Mouse (Mus musculus) liver, embryonic 12.5 days (tissue): ENCODE results near the gene Polr3g. TPM values are rescaled to one million over a fixed set of nuclear protein-coding genes. Genes with fewer than 3 reads are reported as not detected.
A peak's percentile ranks its signal among the peaks of the same experiment; 100 is the strongest.
"Not testable (repeated sequence)": the region's sequence is repeated elsewhere in the genome, so short reads cannot be mapped to it uniquely, and the experiment has no call there.

Experiments
- ATAC-seq: fragments of 200-750 bp; cut with Nextera tagmentation; 2 replicates; pipeline ENCODE4 v1.8.0; 2017; ENCODE audit warnings: moderate number of reproducible peaks, mild to moderate bottlenecking, moderate library complexity
- H3K27ac ChIP-seq: fragments of 300-500 bp; sonication (generic); 2 replicates; pipeline ENCODE4 v1.5.1; 2016; ENCODE audit warnings: mild to moderate bottlenecking
- H3K27me3 ChIP-seq: fragments of 300-500 bp; sonication (generic); replicated peaks from 2 replicates; pipeline ENCODE4 v1.6.1; 2016; ENCODE audit warnings: mild to moderate bottlenecking, moderate library complexity
- H3K36me3 ChIP-seq: fragments of 300-500 bp; sonication (generic); 2 replicates; pipeline ENCODE4 v1.6.1; 2016; ENCODE audit warnings: mild to moderate bottlenecking, moderate library complexity
- H3K4me1 ChIP-seq: fragments of 300-500 bp; sonication (generic); 2 replicates; pipeline ENCODE4 v1.6.1; 2016
- H3K4me2 ChIP-seq: fragments of 300-500 bp; sonication (generic); 2 replicates; pipeline ENCODE4 v1.6.1; 2016; ENCODE audit warnings: mild to moderate bottlenecking, moderate library complexity
- H3K4me3 ChIP-seq: fragments of 300-500 bp; sonication (generic); 2 replicates; pipeline ENCODE4 v1.5.1; 2016; ENCODE audit warnings: mild to moderate bottlenecking, moderate library complexity
- H3K9ac ChIP-seq: fragments of 300-500 bp; sonication (generic); 2 replicates; pipeline ENCODE4 v1.6.1; 2016; ENCODE audit warnings: mild to moderate bottlenecking, moderate library complexity
- H3K9me3 ChIP-seq: fragments of 300-500 bp; sonication (generic); replicated peaks from 2 replicates; pipeline ENCODE4 v1.6.1; 2016; ENCODE audit warnings: mild to moderate bottlenecking, moderate library complexity
- WGBS: fragments of 180-500 bp; shearing (Covaris S2); methylation state at CpG from one replicate; pipeline ENCODE4 v1.1.7; 2016; ENCODE audit not compliant: insufficient replicate concordance; 5-methylcytosine and 5-hydroxymethylcytosine counted together
- polyA plus RNA-seq: library from polyadenylated mRNA; unstranded; fragments of >200 nt; fragmentation: Nextera tagmentation; extraction: Ambion mirVana; gene quantifications from 2 replicates; pipeline ENCODE4 v1.2.1, GENCODE M21; 2016

The Polr3g gene
- polyA plus RNA-seq, 1 experiment from 2014 or later = 19.1 TPM

- no peak for ATAC-seq
- Histone ChIP-seq H3K4me1 (peaks cover 7% of the 10 kb centered on the region), H3K9me3 (no peaks in the 10 kb centered on the region), H3K36me3 (peaks cover 61% of the 10 kb centered on the region), H3K9ac (no peak overlapping the region), H3K4me2 (no peak overlapping the region), H3K27ac (no peak overlapping the region), H3K27me3 (no peaks in the 10 kb centered on the region), H3K4me3 (no peak overlapping the region)
- WGBS = 74% methylated on average over 5 of the region's 5 CpGs
Observed at GRCm38 (mm10) chr13:81684258-81684657, 26.6 kb downstream of the Polr3g start.

- H3K27me3 ChIP-seq = no peaks in the 10 kb centered on the region
- no peak overlapping the region for H3K4me2 ChIP-seq
- no peak overlapping the region for H3K9ac ChIP-seq
- no peaks in the 10 kb centered on the region for H3K9me3 ChIP-seq
- H3K4me3 ChIP-seq = no peak overlapping the region
- peaks cover 7% of the 10 kb centered on the region for H3K4me1 ChIP-seq
- H3K36me3 ChIP-seq = peaks cover 62% of the 10 kb centered on the region
- 83% methylated on average over 3 of the region's 3 CpGs for WGBS
- peak; percentile 70 for ATAC-seq
- no peak overlapping the region for H3K27ac ChIP-seq
Observed at GRCm38 (mm10) chr13:81683107-81683506, 27.7 kb downstream of the Polr3g start.

GRCm38 (mm10) chr13:81675333-81675732 is 35.5 kb downstream of the Polr3g start:
- Histone ChIP-seq H3K4me2 (no peak overlapping the region), H3K27ac (no peak overlapping the region), H3K27me3 (no peaks in the 10 kb centered on the region), H3K4me1 (no peaks in the 10 kb centered on the region), H3K4me3 (no peak overlapping the region), H3K9me3 (no peaks in the 10 kb centered on the region), H3K36me3 (peaks cover 71% of the 10 kb centered on the region), H3K9ac (no peak overlapping the region)
- ATAC-seq = no peak
- WGBS = 80% methylated on average over 8 of the region's 8 CpGs

- peaks cover 67% of the 10 kb centered on the region for H3K36me3 ChIP-seq
Observed at GRCm38 (mm10) chr13:81667713-81668112, 43.1 kb downstream of the Polr3g start.

GRCm38 (mm10) chr13:81664331-81664698 is 46.5 kb downstream of the Polr3g start:
- no peak overlapping the region for H3K9ac ChIP-seq
- peaks cover 38% of the 10 kb centered on the region for H3K4me1 ChIP-seq
- 83% methylated on average over 5 of the region's 5 CpGs for WGBS
- no peaks in the 10 kb centered on the region for H3K27me3 ChIP-seq
- 0 out of 2 replicates have a peak overlapping the region, but pooled peaks have one; percentile 28 for H3K27ac ChIP-seq
- H3K4me3 ChIP-seq = no peak overlapping the region
- H3K36me3 ChIP-seq = peaks cover 66% of the 10 kb centered on the region
- ATAC-seq = no peak
- H3K4me2 ChIP-seq = no peak overlapping the region
- H3K9me3 ChIP-seq = no peaks in the 10 kb centered on the region

More at GRCm38 (mm10) chr13:81667713-81668112, 43.1 kb downstream of the Polr3g start:
- Histone ChIP-seq H3K4me2 (no peak overlapping the region), H3K4me3 (no peak overlapping the region), H3K9me3 (no peaks in the 10 kb centered on the region), H3K9ac (no peak overlapping the region), H3K27me3 (no peaks in the 10 kb centered on the region), H3K27ac (no peak overlapping the region), H3K4me1 (peaks cover 19% of the 10 kb centered on the region)
- ATAC-seq = no peak
- 75% methylated on average over 5 of the region's 5 CpGs for WGBS

GRCm38 (mm10) chr13:81663566-81664330 is 47.1 kb downstream of the Polr3g start:
- ATAC-seq = peak; percentile 98
- peaks cover 44% of the 10 kb centered on the region for H3K4me1 ChIP-seq
- H3K27ac ChIP-seq = peak overlapping the region; percentile 78

GRCm38 (mm10) chr13:81658053-81658752 is 52.6 kb downstream of the Polr3g start:
- Histone ChIP-seq H3K4me2 (peak overlapping the region; percentile 80), H3K9me3 (0 out of 2 replicates have a peak, but pooled peaks cover 3% of the 10 kb centered on the region), H3K4me1 (peaks cover 48% of the 10 kb centered on the region), H3K27me3 (no peaks in the 10 kb centered on the region), H3K27ac (peak overlapping the region; percentile 95), H3K4me3 (peak overlapping the region; percentile 88), H3K9ac (peak overlapping the region; percentile 88), H3K36me3 (peaks cover 14% of the 10 kb centered on the region)
- ATAC-seq = no peak
- WGBS = 11% methylated on average over 21 of the region's 21 CpGs

More at GRCm38 (mm10) chr13:81663566-81664330, 47.1 kb downstream of the Polr3g start:
- Histone ChIP-seq H3K4me2 (peak overlapping the region; percentile 46), H3K36me3 (peaks cover 60% of the 10 kb centered on the region), H3K27me3 (no peaks in the 10 kb centered on the region), H3K4me3 (no peak overlapping the region), H3K9ac (peak overlapping the region; percentile 53; the same call in 1 of the 2 replicates), H3K9me3 (no peaks in the 10 kb centered on the region)
- WGBS = 72% methylated on average over 12 of the region's 12 CpGs

- Histone ChIP-seq H3K9me3 (0 out of 2 replicates have a peak, but pooled peaks cover 3% of the 10 kb centered on the region), H3K27me3 (no peaks in the 10 kb centered on the region), H3K27ac (peak within 1 kb of the TSS; percentile 95), H3K4me3 (peak within 1 kb of the TSS; percentile 88), H3K4me2 (peak within 1 kb of the TSS; percentile 80), H3K36me3 (peaks cover 14% of the 10 kb centered on the region), H3K4me1 (peaks cover 41% of the 10 kb centered on the region), H3K9ac (peak within 1 kb of the TSS; percentile 88)
- under 1% methylated on average over 73 of the region's 73 CpGs for WGBS
- ATAC-seq = peak; percentile 98
Observed at GRCm38 (mm10) chr13:81657351-81658052, 53.3 kb downstream of the Polr3g start, which contains the start of gene Lysmd3. Gene Lysmd3 (plus strand): TSS chr13:81657663.

- Histone ChIP-seq H3K9ac (peak overlapping the region; percentile 88), H3K4me1 (peaks cover 39% of the 10 kb centered on the region), H3K4me2 (peak overlapping the region; percentile 80), H3K9me3 (0 out of 2 replicates have a peak, but pooled peaks cover 3% of the 10 kb centered on the region), H3K36me3 (peaks cover 14% of the 10 kb centered on the region), H3K27ac (peak overlapping the region; percentile 95), H3K27me3 (no peaks in the 10 kb centered on the region), H3K4me3 (peak overlapping the region; percentile 88)
- WGBS = 29% methylated on average over 5 of the region's 5 CpGs
- ATAC-seq = peak; percentile 82
Observed at GRCm38 (mm10) chr13:81657008-81657350, 53.8 kb downstream of the Polr3g start.

- Histone ChIP-seq H3K27me3 (no peaks in the 10 kb centered on the region), H3K36me3 (peaks cover 7% of the 10 kb centered on the region), H3K4me1 (peaks cover 33% of the 10 kb centered on the region), H3K9me3 (0 out of 2 replicates have a peak, but pooled peaks cover 3% of the 10 kb centered on the region), H3K4me2 (peak overlapping the region; percentile 80), H3K27ac (peak overlapping the region; percentile 95), H3K9ac (peak overlapping the region; percentile 88; the same call in 1 of the 2 replicates), H3K4me3 (peak overlapping the region; percentile 88)
- WGBS = 68% methylated on average over 14 of the region's 14 CpGs
- no peak for ATAC-seq
Observed at GRCm38 (mm10) chr13:81656091-81656850, 54.5 kb downstream of the Polr3g start.

- WGBS = 29% methylated on average over 5 of the region's 6 CpGs
- 0 out of 2 replicates have a peak overlapping the region, but pooled peaks have one; percentile 27 for H3K27ac ChIP-seq
- peak; percentile 47; the same call in 1 of the 2 replicates for ATAC-seq
- H3K4me3 ChIP-seq, H3K27me3 ChIP-seq, H3K9ac ChIP-seq, H3K9me3 ChIP-seq, H3K36me3 ChIP-seq: not testable (repeated sequence)
- H3K4me1 ChIP-seq = peaks cover 40% of the 10 kb centered on the region
- H3K4me2 ChIP-seq = peak overlapping the region; percentile 38
Observed at GRCm38 (mm10) chr13:81650382-81650781, 60.4 kb downstream of the Polr3g start.
